Mouse (Mus musculus) CD4-positive helper T cell, adult 2 months (primary cell): ENCODE measurements at regions not wholly inside any gene's neighbourhood (a gene's known extent, or its start where the extent isn't known, plus 50 kb on each side); places are given as distances from the start of the nearest gene placed in this dataset.
"Not testable (repeated sequence)": the region's sequence is repeated elsewhere in the genome, so short reads cannot be mapped to it uniquely, and the experiment has no call there.

Source experiments
- DNase-seq: peaks from one replicate; pipeline ENCODE4 v3.0.0-alpha.2; 2012; ENCODE audit warnings: low read depth, missing footprints, low spot score

DNA sequence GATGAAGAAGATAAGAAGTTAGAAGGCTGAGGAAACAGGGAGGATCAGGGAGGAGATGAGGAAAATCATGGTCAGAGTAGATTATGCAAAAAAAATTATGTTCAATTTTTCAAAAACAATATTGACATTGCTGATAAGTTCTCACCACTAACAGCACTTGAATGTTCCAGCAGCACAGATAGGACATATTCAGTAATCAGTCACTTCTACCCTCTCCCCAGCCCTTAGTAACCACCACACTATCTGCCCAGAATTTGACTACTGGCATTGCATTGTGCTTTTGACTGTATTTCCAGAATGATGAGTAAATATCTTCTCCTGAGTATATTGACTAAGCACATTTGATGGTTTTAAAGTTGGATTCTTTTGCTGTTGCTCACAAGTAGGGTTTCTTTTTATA is 140.5 kb downstream of the Cdca7 start:
- DNase-seq, result no peak

DNA sequence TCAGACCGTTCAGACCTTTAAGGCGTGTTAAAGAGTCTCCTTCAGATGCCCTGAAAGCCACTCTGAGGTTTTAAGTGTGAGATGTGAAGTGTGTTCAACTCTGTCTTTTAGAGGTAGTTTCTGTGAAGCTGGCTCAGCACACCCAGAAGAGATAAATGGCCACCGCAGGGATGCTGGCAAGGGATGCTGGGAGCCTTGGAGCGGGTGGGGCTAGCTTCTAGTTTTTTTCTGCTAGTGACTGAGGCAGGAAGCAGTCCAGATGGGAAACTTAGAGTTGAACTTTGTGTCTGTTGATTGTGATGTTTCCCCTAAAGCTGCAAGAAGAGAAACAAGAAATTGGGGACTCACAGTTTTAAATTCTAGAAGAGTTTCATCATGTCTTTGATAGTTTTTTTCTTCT is 143.5 kb downstream of the Cdca7 start:
- no peak for DNase-seq

DNA sequence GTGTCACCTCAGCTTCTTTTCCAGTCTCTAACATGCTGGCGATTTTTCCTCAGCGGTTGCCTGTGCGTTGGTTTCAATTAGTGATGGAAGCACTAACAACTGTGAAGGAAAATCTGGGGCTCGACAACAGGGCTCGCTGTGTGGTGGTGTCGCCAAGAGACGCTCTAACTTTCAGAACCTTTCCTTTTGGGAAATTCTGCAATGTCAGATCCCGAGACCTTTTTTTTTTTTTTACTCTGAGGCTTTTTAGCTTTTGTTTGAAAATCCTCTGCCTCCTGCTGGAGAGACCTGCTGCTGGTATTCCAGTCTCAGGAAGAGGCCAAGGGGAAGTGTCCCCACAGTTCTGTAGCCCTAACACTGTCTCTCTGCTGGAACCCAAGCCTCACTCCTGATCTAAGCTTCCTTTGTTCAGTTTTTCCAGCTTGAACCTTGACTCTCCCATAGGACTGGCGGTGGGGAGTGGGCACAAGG is 144.3 kb downstream of the Cdca7 start:
- DNase-seq, result no peak

DNA sequence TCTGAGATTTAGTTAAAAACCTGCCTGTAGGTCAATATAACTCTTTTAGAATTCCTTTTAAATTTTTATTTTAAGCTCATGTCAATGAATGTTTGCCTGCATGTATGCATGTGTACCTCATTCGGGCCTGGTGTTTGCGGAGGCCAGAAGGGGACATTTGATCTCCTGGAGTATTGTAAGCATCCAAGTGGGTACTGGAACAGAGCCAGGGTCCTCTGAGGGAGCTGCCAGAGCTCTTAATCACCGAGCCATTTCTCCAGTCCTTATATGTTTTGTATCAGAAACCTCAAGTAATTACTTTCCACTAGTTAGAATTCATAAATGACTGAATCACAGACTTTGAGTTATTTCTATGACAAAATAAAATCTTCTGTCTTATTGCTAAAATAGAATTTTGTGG is 152.0 kb downstream of the Cdca7 start:
- no peak for DNase-seq

DNA sequence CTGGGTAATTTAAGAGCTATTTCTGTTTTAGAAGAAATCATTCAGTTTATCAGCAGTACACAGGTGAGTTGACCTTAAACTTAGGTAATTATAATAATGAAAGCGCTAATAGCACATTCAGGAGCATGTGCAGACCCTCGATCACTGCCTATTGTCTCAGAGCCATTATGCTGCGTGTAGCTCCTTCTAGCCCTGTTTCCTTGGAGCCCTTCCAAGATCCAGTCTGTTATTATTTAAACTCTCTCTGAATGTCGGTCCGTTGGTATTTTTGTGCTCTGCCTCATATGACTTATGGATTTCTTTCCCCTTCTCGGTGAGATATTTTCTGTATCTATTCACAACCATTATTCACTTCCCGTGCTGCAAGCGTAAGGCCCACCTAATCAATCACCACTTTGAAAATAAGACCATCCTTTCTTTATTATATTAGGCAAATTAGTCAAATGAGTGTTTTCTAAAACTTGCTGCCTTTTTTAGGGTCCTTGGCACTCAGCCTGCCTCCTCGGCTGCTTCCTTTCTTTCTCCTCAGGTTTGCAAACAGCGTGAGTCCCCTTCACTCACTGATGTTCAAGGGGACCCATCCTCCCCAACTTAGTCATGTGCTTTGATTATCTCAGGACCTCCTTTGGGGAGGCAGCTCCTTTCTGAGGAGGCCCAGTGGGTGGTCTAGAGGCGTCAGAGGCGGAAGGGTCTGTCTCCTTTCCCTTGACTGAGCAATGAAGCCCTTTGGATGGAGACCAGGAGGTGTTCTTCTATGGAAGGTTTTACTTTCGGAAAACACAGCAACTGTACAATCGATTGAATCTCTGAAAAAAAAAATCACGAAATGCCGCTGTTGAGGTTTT is 152.9 kb downstream of the Cdca7 start:
- no peak for DNase-seq

DNA sequence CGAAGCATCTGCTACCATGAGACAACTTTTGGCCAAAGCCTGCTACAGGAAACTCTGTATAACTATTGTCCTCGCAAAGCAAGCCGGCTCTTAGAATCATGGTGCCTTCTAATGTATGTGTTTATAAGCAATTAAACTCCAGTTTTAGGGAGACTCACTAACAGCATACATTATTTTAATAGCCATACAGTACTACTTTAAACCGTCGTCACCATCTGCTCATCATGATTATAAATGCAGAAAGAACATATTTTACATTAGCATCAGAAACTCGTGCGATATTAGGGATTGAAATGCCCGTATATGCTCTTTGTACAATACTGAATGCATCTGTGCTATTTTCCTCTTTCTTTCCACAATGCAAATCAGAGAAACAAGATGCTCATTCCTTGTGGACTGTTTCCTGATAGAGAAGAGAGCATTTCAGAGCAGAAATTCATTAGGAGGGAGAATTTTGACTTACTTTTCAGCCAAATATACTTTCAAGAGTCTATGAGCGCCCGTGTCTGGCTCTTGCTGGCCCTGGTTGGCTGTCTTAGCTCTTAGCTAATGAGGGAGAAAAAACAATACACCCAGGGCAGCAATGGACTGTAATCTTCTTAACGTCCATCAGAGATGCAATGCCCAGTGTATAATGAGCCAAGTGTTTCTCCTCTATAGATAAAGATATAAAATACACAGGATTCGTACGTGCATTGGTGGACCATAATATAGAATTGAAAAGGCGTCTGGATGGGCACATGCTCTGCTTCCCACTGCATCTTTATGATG is 153.9 kb downstream of the Cdca7 start:
- no peak for DNase-seq

DNA sequence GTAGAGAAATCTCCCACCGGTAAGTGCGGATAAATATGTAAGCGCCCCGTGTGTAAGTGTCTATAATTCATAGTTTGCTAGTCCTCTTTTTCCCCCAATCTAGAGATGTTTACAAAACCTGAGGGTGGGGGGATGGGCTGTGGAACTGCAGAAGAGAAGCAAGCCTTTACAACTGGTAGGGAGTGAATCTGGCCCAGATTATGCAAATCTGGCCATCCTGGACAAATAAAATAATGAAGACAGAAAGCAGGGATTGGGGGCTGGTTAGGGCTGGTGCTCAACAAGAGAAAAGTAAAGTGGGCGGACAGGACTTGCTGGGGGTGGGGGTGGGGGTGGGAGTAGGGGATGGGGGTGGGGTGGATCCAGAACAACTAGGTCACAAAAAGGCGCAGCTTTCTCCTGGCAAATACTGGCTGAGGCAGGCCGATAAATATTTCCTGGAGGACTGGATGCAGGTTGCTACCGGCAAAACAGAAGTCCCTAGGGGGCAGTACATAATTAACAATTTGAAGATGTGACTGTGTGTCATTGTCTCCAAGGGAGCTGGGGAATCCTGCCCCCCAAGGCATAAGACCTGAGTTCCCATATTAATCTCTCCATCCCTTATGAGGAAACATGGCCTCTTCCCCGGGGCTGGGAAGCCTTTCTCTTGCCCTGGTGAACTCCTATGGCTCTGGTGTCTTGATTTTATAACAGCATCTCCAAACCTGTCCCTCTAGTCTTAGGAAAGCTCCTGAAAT is 162.1 kb downstream of the Cdca7 start:
- no peak for DNase-seq

DNA sequence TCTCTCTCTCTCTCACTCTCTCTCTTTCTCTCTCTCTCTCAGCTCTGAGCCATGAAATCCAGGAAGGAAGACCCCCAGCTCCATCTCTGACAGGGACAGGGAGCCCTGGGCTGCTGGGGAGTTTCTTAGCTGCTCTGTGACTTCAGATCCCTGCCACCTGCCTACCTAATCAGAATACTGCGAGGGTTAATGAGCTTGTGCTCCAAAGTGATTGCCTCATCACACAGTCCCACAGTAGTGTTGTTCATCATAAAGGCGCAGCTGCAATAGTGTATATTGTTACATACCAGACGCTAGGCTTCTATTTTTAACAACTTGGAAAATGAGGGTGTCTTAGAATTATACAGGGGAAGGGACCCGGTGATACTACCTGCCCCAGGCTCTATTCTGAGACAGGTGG is 163.1 kb downstream of the Cdca7 start:
- DNase-seq, result no peak

DNA sequence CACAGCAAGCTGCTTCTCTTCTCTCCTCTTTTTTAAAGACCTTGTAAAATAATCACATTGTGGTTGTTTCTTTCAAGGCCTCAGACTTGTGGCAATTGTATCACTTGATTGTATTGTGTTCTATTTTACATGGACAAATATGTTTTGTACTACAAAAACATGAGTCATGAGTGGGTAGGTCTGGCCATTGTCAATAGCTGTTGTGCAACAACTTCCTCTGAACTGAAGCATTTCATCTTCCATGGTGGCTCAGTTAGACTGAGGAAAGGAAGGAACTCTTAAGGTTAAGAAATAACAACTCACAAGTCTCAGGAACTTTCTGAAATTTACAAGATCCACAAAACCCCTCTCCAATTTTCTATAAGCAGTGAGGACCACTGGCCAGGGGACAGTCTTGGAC is 165.3 kb downstream of the Cdca7 start:
- DNase-seq, result no peak

DNA sequence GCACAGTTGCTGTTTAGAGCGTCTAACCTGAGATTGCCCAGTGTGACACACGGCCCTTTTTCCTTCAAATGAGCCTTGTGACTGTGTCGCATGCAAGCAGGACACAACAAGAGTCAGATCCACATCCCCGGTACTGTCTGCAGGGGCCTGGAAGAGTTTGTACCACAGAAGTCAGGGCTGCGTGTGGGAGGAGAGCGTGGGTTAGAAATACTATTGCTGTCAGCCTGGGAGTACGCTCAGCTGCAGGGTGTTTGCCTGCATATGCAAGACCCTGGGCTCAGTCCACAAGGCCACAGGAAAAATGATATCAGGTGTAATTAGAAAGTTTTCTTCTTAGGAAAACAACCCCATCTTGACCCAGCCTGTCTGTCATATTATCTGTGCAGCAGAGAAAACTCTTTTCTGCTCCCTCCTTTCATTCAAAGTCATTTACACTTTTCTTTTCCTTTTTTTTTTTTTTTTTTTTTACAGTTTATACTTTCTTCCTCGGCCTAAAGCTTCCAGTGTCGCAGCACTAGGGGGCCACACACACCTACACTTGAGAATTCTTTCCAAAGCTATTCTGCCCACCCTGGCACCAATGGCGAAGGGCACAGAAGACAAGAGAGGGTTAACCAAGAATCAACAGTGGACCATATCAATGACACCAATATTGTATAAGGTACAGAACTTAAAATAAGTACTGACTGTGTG is 168.3 kb downstream of the Cdca7 start:
- no peak for DNase-seq

DNA sequence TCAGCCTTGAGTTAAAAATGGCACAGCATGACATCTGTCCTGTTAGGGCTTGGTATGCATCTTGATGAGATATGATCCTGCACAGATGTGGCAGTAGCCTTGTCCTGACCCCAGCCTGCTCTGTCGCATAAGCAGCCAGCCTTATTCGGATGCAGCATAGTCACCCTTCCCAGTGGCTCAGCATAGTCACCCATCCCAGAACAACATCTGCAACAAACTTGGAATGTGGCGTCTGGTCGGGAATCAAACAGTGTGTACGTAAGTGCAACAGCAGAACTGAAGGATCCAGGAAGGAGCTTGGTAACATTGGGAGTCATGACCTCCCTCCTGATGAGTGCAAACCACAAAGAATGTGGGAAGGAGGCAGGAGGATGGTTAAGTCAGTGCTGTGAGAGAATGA is 171.7 kb downstream of the Cdca7 start:
- DNase-seq, result no peak

DNA sequence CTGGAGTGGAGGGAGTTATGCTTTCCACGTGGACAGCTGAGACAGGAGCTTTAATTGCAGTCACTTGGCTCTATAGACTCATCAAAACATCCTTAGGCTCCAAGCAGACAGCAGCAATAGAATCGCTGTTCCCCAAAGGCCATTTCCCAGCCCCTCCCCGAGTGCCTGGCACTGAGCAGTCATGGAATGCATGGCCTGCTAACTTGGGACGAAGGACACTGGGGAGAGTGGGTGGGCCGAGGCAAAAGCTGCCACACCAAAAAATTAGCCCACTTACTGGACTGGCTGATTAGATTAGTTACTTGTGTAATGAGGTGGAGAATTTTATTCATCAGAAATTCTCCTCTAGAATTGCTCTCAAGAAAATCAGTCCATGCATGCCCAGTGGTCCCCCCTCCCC is 172.3 kb downstream of the Cdca7 start:
- no peak for DNase-seq

DNA sequence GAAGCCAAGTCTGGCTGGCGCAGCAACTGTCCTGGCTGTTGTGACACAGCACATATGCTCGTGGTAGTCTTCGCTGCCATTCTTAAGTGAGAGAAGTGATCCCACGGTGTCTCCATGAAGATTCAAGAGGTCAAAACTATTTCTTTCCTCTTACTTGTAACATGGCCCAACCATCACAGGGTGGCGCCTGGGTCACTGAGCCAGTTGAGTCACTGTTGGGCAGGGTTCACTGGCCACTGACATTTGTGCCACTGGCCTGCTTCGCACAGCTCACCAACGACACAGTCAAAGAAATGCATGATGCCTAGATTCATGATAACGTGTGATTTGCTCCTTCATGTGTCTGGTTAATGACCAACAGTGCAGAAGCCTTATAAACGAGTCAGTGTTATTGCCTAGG is 179.9 kb downstream of the Cdca7 start:
- no peak for DNase-seq

DNA sequence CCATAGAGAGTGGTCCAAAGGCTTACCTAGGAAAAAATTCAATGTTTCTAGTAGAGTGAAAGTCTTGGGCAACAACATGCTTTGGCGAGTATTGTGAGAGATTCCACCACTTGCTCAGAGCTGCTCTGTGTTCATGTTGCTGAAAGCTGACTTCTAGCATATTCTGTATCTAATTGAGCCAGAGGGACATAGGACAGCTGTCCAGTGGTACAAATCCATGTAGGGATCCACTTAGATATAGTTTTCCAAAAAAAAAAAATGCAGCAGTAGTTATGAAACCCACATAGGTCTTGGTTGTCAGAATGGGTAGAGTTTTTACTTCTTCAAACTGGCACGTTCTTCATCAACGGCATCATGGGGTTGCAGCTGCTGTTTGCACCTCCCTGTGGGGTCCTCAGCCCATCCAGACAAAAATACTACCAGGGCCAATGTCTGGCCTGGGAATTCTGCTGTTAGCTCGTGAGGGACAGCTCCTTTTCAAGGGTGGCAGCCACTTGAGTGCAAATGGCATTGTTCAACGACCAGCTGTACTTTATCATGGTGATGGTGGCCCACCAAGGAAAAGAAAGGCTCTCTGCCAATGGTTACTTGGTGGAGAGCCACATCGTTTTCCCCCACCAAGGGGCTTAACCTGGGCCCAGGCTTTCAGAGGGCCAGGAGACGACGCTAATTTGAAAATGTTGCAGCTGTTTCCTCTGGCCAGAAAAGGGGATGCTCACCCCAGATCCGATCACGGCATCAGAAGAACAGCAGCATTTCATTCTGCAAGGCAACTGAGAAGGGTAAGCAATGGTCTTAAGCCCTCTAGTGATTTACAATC is 181.4 kb downstream of the Cdca7 start:
- no peak for DNase-seq

DNA sequence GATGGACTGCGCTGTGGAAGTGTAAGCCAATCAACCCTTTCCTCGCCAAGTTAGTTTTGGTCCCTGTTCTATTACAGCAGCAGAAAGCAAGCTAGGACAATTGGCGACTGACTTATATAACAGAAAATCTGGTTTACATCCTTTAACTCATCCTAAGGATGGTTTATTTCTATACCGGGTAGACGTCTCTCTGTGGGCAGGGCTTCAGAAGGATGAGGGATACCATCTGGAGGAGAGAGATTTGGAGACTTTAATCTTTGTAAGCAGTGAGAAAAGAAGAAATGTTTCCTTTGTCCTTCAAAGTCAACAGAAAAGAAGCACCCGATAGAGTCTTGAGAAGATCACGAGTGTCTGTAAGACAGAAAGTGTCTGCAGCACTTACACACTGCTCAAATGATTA is 186.4 kb downstream of the Cdca7 start:
- DNase-seq, result no peak

DNA sequence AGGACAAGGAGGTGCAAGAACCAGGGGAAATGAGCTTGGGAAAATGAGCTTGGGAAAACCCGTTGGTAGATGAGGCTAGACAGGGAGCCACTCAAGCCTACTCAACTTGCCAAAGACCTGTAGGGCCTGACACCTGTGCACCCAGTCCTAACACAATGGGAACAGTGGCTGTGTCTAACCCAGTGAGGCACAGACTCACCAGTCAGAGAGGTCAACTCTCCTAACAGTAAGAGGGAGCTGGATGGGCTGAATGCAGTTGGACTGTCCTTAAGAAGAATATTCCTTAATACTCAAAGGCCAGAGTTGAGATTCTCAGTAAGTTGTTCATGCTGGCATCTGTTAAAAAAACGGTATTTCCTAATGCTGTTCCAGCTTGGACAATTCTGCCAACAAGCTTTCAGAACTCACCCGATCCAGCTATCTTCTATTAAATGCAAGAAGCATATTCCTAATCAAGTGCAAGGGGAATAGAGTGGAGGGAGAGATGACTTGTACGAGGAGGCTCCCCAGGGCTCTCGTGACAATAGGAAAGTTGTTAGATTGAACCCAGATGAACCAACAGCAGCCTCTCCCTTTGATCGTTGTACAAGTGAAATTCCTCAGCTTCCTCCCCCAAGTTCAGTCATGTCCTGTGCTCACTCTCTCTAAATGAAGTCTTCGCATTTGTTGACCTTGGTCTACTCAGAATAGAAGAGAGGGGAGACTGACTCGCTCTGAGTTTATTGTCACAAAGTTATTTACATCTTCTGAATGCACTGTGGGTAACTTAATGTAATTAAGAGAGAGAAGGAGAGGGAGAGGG is 187.2 kb downstream of the Cdca7 start:
- DNase-seq, result no peak

DNA sequence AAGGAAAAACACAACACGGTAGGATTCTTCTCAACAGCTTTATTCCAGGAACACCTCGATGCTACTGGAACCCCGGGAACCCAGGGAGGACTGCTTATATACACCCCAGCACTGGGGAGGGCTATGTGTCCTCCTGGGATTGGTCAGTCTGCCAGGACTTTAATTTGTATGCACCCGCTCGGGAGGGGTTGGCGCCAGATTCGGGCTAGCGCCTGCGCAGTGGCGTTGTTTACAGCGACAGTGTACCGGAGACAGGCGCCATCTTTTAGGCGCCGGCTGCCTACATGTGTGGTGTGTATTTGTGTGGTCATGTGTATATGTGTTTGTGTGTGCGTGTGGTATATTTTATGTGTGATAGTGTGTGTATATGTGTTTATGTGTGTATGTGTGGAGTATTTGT is 191.4 kb downstream of the Cdca7 start:
- DNase-seq, result not testable (repeated sequence)

DNA sequence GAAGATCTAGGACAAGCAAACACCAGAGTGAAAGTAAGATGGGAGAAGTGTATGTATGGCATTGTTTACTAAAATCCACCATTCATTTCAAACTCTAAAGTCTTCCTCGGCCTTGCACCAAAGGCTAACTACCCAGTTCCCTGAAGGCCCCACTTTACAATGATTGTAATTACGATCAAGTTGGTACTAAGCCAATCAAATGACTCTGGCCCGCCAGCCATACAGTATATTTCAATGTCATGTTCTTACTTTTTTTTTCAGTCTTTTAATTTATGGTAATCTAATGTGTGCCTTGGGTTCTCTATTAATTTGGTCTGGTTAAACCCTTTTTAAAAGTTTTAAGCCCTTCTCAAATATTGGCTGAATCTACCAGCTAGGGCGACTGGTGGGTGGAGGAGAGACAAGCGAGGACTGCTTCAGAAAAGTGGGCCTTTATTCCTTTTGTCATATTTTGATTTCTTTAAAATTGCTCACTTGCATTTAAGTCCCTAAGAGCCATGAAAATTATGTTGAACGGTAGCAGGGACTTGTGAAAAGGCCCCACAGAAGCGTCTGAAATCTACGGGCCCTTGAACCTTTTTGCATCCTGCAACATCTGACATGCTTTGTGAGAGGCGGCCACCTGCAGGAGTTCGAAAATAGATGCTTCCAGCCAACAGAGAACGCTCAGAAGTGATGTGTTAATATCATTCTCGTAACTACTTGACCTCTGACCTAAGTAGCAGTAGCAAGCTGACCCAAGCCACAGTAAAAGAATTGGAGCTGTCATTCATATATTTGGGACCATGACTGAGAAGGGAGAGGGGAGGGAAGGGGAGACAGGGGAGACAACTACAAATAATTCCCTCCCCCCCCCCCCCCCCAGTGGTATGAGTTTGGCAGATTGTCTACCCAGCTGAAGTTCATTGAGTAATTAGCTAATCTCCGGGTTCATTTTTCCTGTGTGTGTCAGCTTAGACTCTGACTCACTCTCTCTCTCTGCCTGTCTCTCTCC is 197.2 kb downstream of the Cdca7 start:
- no peak for DNase-seq

DNA sequence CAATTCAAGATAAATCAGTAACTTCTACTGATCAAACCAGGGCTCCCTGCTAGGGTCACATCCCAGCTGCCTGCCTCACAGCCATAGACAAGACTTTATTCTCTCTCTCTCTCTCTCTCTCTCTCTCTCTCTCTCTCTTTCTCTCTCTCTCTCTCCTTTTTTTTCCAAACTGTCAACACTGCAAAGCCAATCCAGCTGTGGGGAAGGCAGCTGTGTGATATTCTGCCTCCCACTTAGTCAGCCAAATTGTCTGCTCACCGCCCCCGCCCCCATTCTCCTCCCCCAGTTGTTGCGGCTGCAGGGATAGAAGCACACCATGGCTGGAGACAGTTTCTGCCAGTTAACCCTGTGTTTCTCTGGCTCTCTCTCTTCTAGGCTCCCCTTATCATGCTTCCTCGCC is 198.3 kb downstream of the Cdca7 start:
- no peak for DNase-seq
